Mouse (Mus musculus): ENCODE results near the gene Kif23.

- TF ChIP-seq CTCF (IDR thresholded peaks at IDR 0.05; ENCODE audit: borderline replicate concordance, extremely low read depth, insufficient read depth, insufficient read length) (no peak), POLR2A (IDR thresholded peaks at IDR 0.05; ENCODE audit: borderline replicate concordance, extremely low read depth, insufficient read depth, insufficient read length, poor library complexity, severe bottlenecking) (no peak)
These were observed 14.6 kb downstream of the Kif23 start for GRCm38 (mm10) chr9:61932009-61932408.

Data from brain, embryonic 14.5 days (tissue).